Mouse (Mus musculus) kidney, adult 2 months (tissue): Measurements from ENCODE around the gene Pdss1.

Experiments used
- CTCF ChIP-seq: fragments of 200-500 bp; conservative IDR thresholded peaks from 2 replicates; pipeline ENCODE4 v1.5.1; 2011; ENCODE audit warnings: low read depth, mild to moderate bottlenecking, control low read depth, low read length, moderate library complexity, mixed read lengths; ENCODE audit not compliant: insufficient read depth, insufficient read length
- POLR2A ChIP-seq: fragments of 200-500 bp; IDR thresholded peaks from one replicate; pipeline ENCODE4 v1.6.1; 2011; ENCODE audit warnings: low read depth, low read length, control low read depth

GRCm38 (mm10) chr2:22918651-22919050 lies 23.3 kb downstream of the Pdss1 start:
- no peak for TF ChIP-seq CTCF
- TF ChIP-seq POLR2A, result no peak
